Mouse (Mus musculus) forebrain, embryonic 13.5 days (tissue): ENCODE data around the gene B3gnt2. TPM values are rescaled to one million over a fixed set of nuclear protein-coding genes. Genes with fewer than 3 reads are reported as not detected.

Experiments
- ATAC-seq: fragments of 200-750 bp; cut with Nextera tagmentation; 2 replicates; pipeline ENCODE4 v1.8.0; 2017
- H3K27ac ChIP-seq: fragments of 300-500 bp; sonication (generic); 2 replicates; pipeline ENCODE4 v1.5.1; 2015; ENCODE audit warnings: inconsistent platforms, mild to moderate bottlenecking, moderate library complexity
- H3K27me3 ChIP-seq: fragments of 300-500 bp; sonication (generic); 2 replicates; pipeline ENCODE4 v1.6.1; 2015; ENCODE audit warnings: mild to moderate bottlenecking, inconsistent platforms
- H3K36me3 ChIP-seq: fragments of 300-500 bp; sonication (generic); 2 replicates; pipeline ENCODE4 v1.6.1; 2015; ENCODE audit warnings: mild to moderate bottlenecking, inconsistent platforms; ENCODE audit not compliant: poor library complexity, severe bottlenecking
- H3K4me1 ChIP-seq: fragments of 300-500 bp; sonication (generic); 2 replicates; pipeline ENCODE4 v1.6.1; 2015; ENCODE audit warnings: inconsistent platforms
- H3K4me2 ChIP-seq: fragments of 300-500 bp; sonication (generic); 2 replicates; pipeline ENCODE4 v1.6.1; 2015; ENCODE audit warnings: inconsistent platforms, mild to moderate bottlenecking, moderate library complexity
- H3K4me3 ChIP-seq: fragments of 300-500 bp; sonication (generic); 2 replicates; pipeline ENCODE4 v1.5.1; 2015; ENCODE audit warnings: mild to moderate bottlenecking, inconsistent platforms
- H3K9ac ChIP-seq: fragments of 300-500 bp; sonication (generic); 2 replicates; pipeline ENCODE4 v1.6.1; 2015; ENCODE audit warnings: mild to moderate bottlenecking, inconsistent platforms
- H3K9me3 ChIP-seq: fragments of 300-500 bp; sonication (generic); replicated peaks from 2 replicates; pipeline ENCODE4 v1.6.1; 2016; ENCODE audit warnings: inconsistent platforms
- WGBS: fragments of 180-500 bp; shearing (Covaris S2); methylation state at CpG from one replicate; pipeline ENCODE4 v1.1.7; 2015; 5-methylcytosine and 5-hydroxymethylcytosine counted together
- polyA plus RNA-seq: library from polyadenylated mRNA; unstranded; fragments of >200 nt; fragmentation: Nextera tagmentation; extraction: Ambion mirVana; gene quantifications from 2 replicates; pipeline ENCODE4 v1.2.1, GENCODE M21; 2015

The B3gnt2 gene
- polyA plus RNA-seq, 1 experiment from 2014 or later = 2.2 TPM

DNA sequence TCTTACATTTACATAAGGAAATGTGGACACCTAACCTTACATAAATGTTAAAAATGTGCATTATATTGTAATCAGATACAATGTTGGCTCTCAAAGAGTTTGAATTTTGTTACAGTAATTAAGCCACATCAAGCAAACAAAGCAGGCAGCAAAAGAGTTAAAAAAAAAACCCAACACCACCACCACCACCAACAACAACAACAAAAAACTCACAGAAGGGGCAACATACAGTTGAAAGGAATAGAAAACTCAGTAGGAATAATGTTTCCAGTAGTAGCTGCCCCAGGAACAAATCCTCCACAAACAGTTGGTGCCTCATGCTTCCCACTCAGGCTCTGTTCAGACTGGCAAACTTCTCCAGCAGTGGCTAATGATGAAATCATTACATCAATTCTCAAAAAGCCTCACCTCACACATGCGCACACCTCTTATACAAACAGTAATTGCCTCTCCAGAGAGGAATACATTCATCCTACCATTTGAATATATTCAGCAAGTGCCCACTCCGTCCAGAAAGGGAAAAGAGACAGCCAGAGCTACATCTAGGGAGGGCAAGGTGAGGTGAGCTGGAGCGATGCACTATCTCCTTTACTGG, 4.3 kb downstream of the B3gnt2 start:
- Histone ChIP-seq H3K36me3 (no peaks in the 10 kb centered on the region), H3K27ac (no peak overlapping the region), H3K4me2 (no peak overlapping the region), H3K9ac (no peak overlapping the region), H3K4me3 (no peak overlapping the region), H3K9me3 (no peaks in the 10 kb centered on the region), H3K4me1 (peaks cover 23% of the 10 kb centered on the region), H3K27me3 (peaks cover 51% of the 10 kb centered on the region)
- ATAC-seq = no peak
- 76% methylated on average over 3 of the region's 3 CpGs for WGBS

DNA sequence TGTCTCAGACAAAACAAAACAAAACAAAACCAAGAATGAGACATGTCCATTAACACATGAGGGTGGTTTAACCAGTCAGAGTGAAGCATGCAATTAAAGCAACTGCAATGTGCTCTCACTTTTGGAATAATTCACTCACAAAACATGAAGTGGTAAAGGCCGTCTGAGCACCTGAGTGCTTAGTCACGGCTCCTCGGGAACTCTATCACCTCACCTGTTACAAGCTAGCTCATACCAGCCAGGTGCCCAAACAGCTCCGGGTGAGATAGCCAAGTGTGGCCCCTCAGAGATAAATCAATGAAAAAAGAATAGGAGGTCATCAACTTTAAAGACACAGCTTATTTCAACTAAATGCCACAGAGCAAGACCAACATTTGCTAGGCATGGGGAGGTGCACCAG, 6.2 kb downstream of the B3gnt2 start:
- Histone ChIP-seq H3K4me3 (no peak overlapping the region), H3K9me3 (no peaks in the 10 kb centered on the region), H3K4me1 (peaks cover 12% of the 10 kb centered on the region), H3K27ac (no peak overlapping the region), H3K4me2 (no peak overlapping the region), H3K27me3 (peaks cover 32% of the 10 kb centered on the region), H3K9ac (no peak overlapping the region), H3K36me3 (no peaks in the 10 kb centered on the region)
- ATAC-seq = no peak
- 90% methylated on average over 4 of the region's 4 CpGs for WGBS

DNA sequence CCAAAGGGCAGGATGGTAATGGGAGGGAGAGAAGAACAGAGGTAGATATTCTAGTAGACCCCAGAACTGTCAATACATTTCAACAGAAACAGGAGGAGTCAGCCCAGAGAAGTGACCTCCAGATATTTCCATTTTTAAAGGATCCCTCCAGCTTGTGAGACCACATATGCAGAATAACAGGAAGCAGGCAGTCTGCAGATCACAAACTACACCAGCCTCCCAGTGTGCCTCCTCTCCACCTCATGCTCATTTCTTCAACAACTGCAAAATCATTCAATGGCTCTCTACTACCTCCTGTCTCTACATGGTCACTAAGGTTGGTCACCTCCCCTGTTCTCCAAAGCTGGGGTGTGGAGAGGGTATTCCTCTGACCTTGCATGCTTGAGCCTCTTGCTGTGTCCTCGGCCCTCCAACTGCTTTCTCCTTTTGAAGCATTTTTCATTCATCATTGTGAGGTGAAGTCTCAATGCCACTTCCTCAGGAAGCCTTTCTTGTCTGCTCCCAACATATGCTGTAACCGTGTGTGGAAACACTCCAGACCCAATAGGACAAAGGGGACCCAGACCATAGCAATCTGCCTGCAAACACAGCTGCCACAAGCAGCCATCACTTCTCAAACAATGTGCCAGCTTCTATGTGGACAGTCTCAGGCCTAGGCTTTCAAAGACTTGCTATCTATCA, 7.1 kb downstream of the B3gnt2 start:
- peaks cover 23% of the 10 kb centered on the region for H3K27me3 ChIP-seq
- H3K4me2 ChIP-seq = no peak overlapping the region
- H3K4me1 ChIP-seq = peaks cover 6% of the 10 kb centered on the region
- no peaks in the 10 kb centered on the region for H3K36me3 ChIP-seq
- no peak for ATAC-seq
- no peak overlapping the region for H3K4me3 ChIP-seq
- no peak overlapping the region for H3K9ac ChIP-seq
- WGBS = 39% methylated on average over 2 of the region's 2 CpGs
- H3K9me3 ChIP-seq = no peaks in the 10 kb centered on the region
- no peak overlapping the region for H3K27ac ChIP-seq

DNA sequence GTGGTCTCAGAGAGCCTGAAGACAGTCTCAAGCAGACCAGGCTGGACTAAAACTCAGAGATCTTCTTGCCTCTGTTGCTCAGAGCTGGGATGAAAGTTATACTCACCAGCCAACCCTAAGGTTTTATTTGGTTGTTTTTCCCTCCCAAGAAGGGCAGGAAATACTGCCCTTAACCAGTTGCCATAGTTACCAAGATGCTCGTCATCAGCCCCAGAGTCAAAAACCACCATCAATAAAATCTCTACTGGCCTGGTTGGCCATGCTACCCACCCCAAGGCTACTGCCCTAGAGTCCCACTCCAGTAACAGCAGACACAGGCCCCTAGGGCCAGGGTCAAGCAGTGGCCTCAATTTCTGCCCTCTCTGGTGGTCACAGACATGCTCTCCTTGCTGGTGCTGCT, 8.3 kb downstream of the B3gnt2 start:
- WGBS = 80% methylated on average over 1 of the region's 1 CpGs
- peaks cover 12% of the 10 kb centered on the region for H3K27me3 ChIP-seq
- H3K9me3 ChIP-seq = no peaks in the 10 kb centered on the region
- no peak for ATAC-seq
- H3K9ac ChIP-seq = no peak overlapping the region
- H3K36me3 ChIP-seq = no peaks in the 10 kb centered on the region
- no peak overlapping the region for H3K4me3 ChIP-seq
- H3K27ac ChIP-seq = no peak overlapping the region
- no peak overlapping the region for H3K4me2 ChIP-seq
- no peaks in the 10 kb centered on the region for H3K4me1 ChIP-seq

DNA sequence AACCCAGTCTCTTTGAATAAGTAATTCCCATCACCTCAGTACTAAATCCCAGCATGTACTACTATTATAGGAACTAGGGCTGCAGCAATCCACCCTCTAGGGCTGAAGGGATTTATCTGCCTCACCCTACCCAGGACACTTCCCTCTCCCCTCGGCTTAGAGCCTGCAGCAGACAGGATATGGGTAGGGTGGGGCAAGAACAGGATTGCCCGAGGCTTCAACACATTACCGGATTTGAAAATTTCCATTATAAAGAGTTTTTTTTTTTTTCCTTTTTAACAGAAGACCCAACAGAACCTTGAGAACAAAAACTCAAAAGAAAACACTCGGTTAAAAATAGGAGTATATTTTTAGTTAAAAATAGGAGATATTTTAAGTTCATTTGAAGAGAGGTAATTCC, 9.3 kb downstream of the B3gnt2 start:
- WGBS = 53% methylated on average over 4 of the region's 4 CpGs
- no peak overlapping the region for H3K27ac ChIP-seq
- ATAC-seq = no peak
- no peak overlapping the region for H3K4me3 ChIP-seq
- H3K36me3 ChIP-seq = no peaks in the 10 kb centered on the region
- H3K27me3 ChIP-seq = peaks cover under 1% of the 10 kb centered on the region
- no peaks in the 10 kb centered on the region for H3K9me3 ChIP-seq
- 0 out of 2 replicates have a peak, but pooled peaks cover under 1% of the 10 kb centered on the region for H3K4me1 ChIP-seq
- no peak overlapping the region for H3K9ac ChIP-seq
- no peak overlapping the region for H3K4me2 ChIP-seq

DNA sequence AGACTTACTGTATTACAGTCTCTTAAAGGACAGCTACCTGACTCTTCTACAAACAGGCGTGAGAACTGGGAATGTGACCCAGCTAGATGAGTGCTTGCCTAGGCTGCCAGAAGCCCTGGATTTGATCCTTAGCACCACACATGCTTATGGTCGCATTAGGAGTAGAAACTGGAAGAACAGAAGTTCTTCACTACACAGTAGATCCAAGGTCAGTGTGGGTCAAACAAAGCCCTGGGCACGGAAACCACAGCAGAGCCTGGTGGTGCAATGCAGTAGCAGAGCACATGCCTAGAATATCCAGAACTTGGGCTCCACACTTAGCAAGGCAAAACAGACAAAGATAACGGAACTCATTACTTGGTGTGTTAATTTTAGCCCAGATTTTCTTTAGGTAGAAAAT, 10.7 kb downstream of the B3gnt2 start:
- no peak overlapping the region for H3K27ac ChIP-seq
- H3K27me3 ChIP-seq = no peaks in the 10 kb centered on the region
- H3K9ac ChIP-seq = no peak overlapping the region
- H3K9me3 ChIP-seq = no peaks in the 10 kb centered on the region
- ATAC-seq = no peak
- no peak overlapping the region for H3K4me3 ChIP-seq
- 87% methylated on average over 4 of the region's 4 CpGs for WGBS
- H3K4me1 ChIP-seq = 0 out of 2 replicates have a peak, but pooled peaks cover 2% of the 10 kb centered on the region
- H3K36me3 ChIP-seq = no peaks in the 10 kb centered on the region
- H3K4me2 ChIP-seq = no peak overlapping the region

DNA sequence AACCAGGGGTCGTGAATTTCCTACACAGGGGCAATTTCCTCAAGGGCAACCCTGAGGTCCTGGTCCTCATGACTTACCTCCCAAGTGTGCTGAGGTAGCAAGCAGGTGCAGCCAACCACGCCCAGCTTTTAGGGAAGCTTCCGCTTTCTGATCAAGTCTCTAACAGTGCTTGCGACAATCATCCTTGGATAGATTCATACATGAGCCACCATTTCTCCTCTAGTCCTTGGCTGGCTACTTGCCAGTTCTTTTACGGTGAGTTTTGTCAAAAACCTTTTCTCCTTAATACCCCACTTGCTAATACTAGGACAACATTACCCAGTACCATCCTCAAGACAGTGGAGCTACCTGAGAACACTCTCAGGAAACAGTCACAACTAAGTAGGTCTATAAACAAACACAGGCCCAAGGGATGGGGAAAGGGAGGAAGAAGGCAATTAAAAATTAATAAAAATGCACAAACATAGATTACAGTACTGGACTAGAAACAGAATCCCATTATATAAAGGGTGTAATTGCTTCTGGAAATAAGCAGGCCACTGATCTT, 12.0 kb downstream of the B3gnt2 start:
- Histone ChIP-seq H3K27ac (no peak overlapping the region), H3K9me3 (no peaks in the 10 kb centered on the region), H3K27me3 (no peaks in the 10 kb centered on the region), H3K36me3 (no peaks in the 10 kb centered on the region), H3K4me2 (no peak overlapping the region), H3K9ac (no peak overlapping the region), H3K4me3 (no peak overlapping the region), H3K4me1 (0 out of 2 replicates have a peak, but pooled peaks cover 2% of the 10 kb centered on the region)
- no peak for ATAC-seq
- WGBS = 91% methylated on average over 5 of the region's 5 CpGs

DNA sequence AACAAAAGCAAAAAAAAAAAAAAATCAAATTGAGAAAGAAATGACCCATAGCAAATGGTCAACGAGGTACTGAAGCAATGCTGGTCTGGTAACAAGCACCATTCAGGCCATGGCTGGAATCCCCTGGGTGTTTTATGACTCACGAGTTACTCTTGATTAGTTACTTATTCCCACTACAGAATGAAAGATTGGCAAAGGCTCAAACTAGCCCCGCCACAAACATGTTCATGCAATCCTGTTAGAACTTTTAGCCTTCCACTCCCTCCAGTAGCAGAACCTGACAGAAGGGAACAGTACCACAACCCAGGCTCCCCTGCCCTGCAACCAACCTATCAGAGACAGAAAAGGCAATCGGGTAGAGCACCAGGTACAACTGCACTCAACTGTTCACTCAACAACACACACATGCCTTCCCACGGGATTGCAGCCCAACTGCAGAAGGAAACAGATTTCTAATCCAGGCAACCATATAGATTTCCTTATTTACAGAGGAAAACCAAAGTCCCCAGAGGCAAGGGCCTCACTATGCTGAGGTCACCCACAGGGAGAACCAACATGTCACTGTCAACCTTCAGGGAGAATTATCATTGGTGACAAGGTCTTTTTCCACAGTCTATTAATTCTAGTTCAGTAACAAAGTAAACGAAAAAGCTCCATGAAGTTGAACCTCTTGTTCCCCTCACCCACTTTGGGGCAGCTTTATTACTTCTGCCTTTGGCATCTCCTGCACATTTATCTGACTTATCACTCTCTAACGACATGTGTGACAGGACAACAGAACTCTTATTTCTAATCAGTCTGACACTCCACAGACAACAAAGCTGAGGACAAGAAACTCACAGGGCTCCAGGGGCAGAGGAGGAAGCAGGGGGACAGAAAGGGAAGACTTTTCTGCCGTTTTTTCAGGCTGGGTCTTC, 12.8 kb downstream of the B3gnt2 start:
- Histone ChIP-seq H3K27me3 (no peaks in the 10 kb centered on the region), H3K4me1 (0 out of 2 replicates have a peak, but pooled peaks cover 2% of the 10 kb centered on the region), H3K4me2 (no peak overlapping the region), H3K9ac (no peak overlapping the region), H3K27ac (no peak overlapping the region), H3K36me3 (no peaks in the 10 kb centered on the region), H3K9me3 (no peaks in the 10 kb centered on the region), H3K4me3 (no peak overlapping the region)
- WGBS = 65% methylated on average over 8 of the region's 8 CpGs
- no peak for ATAC-seq

DNA sequence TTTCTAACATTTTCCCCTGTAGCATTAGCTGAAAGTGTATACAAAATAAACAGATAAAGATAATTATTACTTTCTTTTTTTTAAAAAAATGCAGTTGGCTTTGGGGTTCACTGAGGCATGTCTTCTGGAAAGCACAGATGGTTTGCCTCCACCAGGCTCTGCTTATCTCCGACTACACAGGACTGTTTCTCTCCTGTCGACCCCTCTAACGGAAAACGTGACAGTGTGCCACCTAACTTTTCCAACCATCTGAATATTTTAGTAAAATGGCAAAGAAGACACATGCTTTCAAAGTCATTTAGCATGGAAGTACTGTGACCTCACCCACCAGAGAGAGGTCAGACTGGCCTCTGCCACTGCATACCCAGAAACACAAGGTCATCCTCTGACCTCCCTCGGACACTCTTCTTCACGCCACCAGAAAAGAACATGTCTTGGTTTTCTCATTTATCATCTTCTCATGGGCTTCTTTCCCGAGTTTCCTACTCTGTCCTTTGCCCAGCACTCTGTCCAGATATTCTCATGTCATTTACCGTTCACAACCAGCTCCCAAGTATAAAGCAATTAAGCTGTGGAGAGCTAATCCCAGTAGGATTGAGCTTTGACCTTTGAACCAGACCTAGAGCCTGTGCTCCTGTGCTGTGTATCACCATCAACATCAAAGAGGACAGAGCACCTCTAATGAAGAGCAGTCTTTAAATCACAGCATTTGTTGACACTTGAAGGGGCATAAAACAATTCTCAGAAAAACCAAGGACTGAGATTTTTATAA, 13.6 kb downstream of the B3gnt2 start:
- H3K4me3 ChIP-seq = no peak overlapping the region
- H3K36me3 ChIP-seq = no peaks in the 10 kb centered on the region
- no peak overlapping the region for H3K9ac ChIP-seq
- no peak for ATAC-seq
- H3K4me1 ChIP-seq = 0 out of 2 replicates have a peak, but pooled peaks cover 2% of the 10 kb centered on the region
- no peaks in the 10 kb centered on the region for H3K27me3 ChIP-seq
- 75% methylated on average over 8 of the region's 8 CpGs for WGBS
- no peaks in the 10 kb centered on the region for H3K9me3 ChIP-seq
- H3K4me2 ChIP-seq = no peak overlapping the region
- no peak overlapping the region for H3K27ac ChIP-seq

DNA sequence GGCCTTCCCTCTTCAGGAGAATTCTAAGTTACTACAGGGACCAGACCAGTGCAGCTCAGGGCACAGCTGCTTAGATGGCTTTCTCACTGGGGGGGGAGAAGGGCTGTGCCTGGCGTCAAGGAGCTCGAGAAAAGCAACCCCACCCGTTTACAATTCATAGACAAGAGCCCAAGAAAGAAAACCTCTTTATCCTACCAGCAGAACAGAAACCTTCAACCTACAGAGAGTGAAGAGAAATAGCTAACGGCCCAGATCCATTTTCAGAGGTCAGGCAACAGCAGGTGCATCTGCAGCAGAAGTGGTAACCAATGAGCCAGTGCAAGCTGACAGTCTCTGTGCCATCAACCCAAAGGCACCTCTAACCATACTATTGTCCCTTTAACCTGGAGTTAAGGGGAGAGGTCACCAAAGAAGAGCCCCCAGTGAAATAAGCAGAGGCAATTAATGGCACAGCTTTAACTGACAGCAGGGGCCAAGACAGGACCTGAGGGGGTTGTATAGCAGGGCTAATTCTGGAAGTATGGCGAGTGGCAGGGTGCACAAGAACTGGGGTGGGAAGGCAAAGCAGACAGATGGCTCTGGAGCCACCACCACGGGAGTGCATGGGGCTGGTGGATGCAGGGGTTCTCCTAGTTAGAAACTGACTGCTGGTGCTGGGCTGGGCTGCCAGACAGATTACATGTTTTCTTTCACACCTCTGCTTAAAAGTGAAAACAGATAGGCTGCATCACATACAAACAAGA, 14.5 kb downstream of the B3gnt2 start:
- WGBS = 37% methylated on average over 6 of the region's 6 CpGs
- Histone ChIP-seq H3K4me1 (0 out of 2 replicates have a peak, but pooled peaks cover 2% of the 10 kb centered on the region), H3K4me2 (no peak overlapping the region), H3K4me3 (no peak overlapping the region), H3K9me3 (no peaks in the 10 kb centered on the region), H3K27ac (no peak overlapping the region), H3K9ac (no peak overlapping the region), H3K27me3 (no peaks in the 10 kb centered on the region), H3K36me3 (no peaks in the 10 kb centered on the region)
- ATAC-seq = no peak
